Mouse (Mus musculus) CD4-positive, CD25-positive, alpha-beta regulatory T cell, adult 2 months (primary cell): ENCODE data around the gene Nr1i2.
A peak's percentile ranks its signal among the peaks of the same experiment; 100 is the strongest.
"Not testable (repeated sequence)": the region's sequence is repeated elsewhere in the genome, so short reads cannot be mapped to it uniquely, and the experiment has no call there.

Experiments
- DNase-seq: peaks from one replicate; pipeline ENCODE4 v3.0.0-alpha.2; 2012; ENCODE audit warnings: low read depth, low spot score

Nr1i2 gene

DNA sequence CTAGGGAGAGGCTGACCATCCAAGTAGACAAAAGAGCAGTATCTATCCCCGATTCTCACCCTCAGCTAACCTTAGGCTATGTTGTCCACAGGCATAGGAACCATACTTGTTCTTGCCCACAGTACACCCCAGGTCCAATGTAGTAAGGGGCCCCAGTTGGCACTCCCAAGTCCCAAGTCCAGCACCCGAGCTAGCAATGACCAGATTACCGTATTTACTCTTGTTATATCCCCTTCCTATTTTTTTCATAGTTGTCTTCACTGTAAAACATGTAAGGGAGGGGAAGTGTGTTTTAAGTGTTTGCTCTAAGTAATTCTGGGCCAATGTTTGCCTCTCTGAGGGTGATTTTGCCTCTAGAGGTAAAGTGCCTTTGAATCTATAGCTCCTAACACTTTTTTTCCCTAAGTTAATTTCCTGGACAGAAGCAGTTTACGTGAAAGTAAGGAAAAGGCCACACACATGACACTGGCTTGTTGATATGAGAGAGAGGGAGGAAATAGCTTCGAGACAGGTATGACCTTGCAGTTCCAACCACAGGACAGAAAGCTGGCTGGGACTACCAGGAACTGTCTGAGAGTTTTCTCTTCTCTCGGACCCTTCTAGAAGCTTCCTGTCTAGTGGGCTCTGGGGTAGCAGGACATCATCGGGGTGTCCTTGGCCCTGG is at the start of gene Nr1i2:
Nr1i2 (minus strand) TSS at position 140 of the 664 bp plus-strand sequence.
- DNase-seq = no peak

DNA sequence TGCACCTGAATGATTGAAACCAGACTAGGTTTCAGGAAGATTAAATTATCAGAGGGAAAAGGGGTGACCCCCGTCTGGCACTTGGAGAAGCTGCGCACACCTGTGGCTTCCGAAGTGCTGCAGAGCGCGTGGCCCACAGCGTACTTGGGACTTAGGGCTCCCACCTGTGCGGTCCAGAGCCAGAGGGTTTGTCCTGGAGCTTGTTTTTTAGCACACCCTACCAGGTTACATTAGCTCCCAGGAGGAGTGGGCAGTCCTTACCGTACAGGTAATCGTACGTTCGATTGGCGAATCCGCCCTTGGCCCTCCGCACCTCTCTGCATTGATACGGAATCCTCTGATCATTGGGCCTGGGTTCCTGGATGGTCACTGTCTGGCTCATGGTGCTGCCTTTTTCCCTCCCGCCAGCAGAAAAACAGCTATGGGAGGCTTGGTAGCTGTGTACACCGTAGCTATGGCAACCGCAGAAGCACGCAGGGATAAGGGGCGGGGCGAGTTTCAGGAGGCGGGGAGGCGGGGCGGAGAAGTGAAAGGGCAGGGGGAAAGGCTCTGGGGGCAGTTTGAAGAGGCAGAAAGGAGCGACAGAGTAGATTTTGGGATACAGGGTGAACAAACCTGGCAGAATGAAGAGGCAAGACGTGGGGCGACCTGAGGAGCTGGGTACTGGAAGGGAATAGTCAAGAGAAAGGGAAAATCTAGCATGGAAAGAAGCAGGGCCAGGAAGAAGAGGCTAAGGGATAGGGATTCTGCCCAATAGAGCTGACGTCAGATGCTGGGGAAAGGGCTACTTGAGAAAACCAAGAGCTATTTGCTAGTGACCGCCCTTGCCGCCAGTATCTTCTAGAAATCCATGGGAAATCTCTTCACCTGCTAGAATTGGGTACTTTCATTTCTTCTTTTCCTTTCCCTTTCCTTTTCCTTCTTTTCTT is 47.0 kb upstream of the Nr1i2 start, which contains the start of gene Maats1:
Maats1 (minus strand) TSS at position 748 of the 929 bp plus-strand sequence.
- DNase-seq = peak; percentile 73

DNA sequence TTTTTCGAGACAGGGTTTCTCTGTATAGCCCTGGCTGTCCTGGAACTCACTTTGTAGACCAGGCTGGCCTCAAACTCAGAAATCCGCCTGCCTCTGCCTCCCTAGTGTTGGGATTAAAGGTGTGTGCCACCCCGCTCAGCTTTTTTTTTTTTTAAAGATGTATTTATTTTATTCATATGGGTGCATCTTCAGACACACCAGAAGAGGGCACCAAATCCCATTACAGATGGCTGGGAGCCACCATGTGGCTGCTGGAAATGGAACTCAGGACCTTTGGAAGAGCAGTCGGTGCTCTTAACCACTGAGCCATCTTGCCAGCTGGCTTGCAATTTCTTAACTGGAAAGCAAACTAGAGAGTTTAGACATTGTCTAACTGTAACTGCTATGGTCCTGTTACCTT is 43.5 kb upstream of the Nr1i2 start:
- not testable (repeated sequence) for DNase-seq

DNA sequence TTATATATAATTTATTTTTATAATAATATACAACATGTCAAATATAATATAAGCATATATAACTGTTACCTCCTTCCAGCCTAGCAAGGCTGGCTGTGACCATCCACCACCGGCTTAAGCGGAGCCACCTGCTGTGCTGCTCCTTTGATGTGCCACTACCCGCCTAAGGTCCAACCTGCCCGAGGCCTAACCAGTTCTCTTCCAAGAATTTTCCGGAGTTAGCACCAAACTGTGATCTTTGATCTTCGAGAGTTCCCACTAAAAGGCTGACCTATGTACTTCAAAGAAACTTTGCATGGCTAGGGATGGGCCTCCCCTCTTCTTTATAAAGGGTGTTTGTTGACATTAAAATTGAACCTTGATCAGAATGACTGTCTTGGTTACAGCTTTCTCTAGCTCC is 39.8 kb upstream of the Nr1i2 start:
- no peak for DNase-seq

DNA sequence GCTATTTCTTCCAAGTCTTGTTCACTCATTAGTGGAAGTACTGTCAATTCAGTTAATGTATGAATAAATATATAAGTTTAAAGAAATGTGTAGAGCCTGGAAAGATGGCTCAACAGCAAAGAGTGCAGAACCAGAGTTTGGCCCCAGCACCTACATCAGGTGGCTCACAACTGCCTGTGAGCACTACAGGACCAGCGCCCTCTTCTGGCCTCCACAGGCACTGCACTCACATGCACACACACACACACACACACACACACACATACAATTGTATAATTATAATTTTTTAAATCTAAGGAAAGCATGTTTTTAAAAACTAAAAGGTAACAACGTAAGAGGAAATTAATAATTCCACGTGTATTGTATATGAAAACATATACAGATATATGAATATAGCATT is 34.7 kb upstream of the Nr1i2 start:
- peak; percentile 25 for DNase-seq

DNA sequence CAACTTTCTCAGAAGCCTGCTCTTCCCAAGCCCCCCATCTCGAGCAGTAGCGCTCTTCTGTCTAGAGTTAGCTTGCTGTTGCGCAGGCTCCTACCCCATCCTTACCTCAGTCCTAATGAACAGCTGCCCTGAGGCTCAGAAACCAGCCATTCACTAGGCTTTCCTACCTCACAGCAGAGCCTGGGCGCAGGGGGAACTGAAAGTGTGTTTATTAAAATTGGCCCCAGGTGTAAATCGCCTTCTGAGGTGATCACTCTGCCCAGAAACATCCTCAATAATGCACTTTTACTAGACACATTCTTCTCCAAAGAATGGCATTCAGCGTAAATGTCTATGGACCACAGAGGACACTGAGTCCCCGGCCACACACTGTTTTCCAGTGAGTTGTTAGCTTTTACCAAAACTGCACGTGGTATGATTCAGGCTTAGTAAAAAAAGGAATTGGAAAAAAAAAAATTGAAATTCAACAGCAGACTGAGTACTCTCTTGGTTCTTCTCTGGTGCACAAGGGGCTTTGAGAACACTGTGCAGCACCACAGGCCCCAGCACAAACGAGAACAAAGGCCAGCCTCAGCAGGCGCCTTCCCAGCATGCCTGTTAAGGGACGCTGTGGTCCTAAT is 32.3 kb upstream of the Nr1i2 start:
- DNase-seq = no peak

DNA sequence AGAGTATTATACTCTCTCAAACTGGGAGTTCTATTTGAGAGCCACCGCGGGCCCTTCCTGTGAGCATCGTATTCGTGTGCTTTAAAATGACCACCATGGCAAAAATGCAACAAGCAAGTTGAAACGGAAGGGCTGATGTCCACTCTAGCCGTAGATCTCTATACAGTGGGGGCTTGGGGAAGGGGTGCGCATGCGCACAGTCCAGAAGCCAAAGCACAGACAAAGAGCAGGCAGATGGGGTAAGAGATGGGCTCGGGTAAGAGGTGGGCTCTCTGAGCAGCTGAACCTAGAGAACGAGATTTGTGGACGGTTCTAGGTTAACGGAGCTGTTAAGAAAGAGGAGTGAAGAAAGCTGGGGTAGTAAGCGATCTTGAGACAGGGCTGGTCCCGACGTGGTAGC is 29.7 kb upstream of the Nr1i2 start:
- DNase-seq = no peak

DNA sequence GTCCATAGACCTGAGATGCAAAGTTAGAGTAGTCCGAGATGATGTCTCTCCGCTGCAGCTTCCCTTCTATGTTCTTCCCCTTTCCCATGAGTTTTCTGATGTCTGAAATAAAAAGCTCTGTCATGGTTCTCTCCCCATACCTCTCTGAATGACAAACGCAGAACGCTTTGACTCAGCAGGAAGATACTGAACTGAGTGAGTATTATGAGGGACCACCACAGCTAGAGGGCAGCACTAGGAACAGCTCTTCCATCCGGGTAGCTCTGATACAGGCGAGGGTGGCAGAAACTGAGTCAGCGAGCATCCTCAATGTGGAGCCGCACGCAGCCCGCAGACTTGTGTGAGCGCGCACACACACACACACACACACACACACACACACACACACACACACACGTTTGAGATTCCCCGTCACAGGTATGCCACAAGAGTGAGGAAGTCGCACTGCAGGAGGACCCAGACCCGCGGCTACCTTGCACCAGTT is 26.9 kb upstream of the Nr1i2 start:
- peak; percentile 78 for DNase-seq

DNA sequence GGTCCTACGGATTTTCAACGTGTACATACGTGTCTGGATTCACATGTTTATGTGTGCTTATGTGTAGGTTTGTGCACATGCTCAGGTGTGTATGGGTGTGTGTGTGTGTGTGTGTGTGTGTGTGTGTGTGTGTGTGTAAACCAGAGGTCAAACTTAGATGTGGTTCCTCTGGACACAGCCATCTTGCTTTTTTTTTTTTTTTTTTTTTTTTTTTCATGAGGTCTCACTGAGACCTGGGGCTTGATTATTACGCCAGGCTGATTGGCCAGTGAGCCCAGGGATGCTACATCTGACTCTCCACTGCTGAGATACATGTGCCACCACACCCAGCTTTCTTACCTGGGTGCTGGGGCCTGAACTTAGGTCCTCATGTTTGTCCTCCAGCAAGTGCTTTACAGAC is 24.5 kb upstream of the Nr1i2 start:
- DNase-seq = no peak

DNA sequence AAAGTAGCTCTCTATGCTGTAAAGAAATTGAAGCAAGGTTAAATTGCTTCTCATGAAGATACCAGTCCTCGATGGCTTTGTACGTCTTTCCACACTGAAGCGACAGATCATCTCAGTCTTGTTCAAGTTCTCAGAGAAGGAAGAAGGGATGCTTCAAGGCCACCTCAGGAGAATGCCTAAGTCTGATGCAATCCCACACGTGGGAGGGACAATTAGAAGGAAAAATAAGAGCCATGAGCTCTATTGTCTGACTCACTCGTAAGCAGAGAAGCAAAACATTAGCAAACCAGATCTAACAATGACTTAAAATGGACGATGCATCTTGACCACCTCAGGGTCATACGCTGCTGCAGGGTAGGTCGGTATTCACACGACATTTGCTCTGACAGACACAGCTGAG is 23.9 kb upstream of the Nr1i2 start:
- no peak for DNase-seq

DNA sequence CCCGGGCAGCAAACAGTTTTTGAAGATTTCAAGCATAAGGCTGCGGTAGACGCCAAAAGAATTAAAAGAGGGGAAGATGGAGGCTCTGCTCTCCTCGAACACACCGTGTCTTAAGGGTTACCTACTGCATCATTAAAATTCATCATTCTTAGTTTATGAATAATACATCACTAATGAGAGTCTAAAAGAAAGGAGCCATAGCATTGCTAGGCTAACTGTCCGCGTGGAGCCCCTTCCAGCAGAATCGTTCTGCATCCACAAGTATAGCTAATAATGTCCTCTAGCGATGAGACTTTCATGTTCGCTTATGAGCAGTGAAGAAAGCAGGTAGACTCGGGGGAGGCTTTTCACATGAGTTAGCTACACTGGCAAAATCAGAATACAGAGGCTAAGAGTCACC is 13.6 kb upstream of the Nr1i2 start:
- no peak for DNase-seq

DNA sequence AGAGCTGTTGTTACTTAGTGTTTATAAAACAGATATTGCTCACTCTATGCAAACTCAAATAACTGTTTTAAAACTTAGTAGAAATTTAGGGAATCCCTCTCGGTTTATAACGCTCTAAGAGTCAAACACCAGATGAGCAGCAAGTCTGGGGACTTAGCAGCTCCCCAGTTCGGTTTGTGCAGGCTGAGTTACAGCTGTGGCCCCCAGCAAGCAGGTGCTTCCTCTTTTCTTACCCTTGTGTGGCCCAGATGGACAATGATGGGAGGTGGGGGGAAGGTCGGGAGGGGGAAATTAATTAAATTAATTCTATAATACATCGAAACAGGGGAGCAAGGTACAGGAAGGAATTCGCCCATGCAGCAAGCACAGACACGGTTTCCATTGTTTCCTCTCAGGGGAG is 13.0 kb upstream of the Nr1i2 start:
- no peak for DNase-seq

DNA sequence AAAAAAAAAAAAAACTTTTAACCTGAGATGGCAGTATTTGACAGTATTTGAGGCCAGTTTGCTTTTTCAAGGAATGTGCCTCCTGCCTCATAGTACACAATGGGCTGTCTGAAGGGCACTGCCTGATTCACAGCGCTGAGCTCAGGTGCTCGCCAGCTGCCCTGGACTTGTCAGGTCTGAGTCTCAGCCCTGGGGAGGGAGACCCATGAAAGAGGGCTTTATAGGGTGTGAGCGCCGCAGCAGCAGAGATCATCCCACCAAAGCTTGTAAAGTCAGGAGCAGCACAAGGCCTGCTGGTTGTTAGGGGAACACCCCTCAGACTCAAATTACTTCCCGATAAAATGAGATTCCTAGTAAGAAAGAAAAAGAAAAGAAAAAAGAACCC is 12.6 kb upstream of the Nr1i2 start:
- no peak for DNase-seq

DNA sequence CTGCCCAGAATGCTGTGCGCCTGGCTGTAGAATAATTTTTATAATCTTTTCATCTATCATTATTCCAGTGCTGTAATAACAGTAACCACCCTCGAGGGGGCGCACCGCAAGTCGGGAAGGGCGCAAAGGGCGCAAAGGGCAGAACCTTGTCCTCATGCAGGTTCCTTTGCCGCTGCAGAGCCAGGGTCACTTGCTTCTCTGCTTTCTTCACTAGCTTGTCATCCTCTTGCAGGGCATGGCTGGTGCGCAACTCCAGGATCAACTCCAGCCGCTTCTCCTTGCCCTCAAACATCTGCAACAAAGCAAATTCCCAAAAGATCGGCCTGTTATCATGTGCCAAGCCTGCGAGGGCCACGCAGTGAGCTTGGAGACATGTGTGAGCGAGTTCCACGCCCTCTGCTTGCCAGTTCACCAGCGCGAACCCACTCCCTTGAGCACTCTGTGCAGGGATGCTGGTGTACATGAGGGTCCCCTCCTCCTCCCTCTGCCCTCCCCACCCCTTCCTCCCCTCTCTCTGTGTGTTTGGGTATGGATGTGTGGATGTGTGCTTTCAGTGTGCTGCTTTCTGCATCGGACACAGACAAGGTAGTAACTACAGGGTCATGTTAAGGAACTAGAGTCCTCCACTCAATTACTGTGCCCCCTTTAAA is 12.1 kb upstream of the Nr1i2 start:
- peak; percentile 25 for DNase-seq

DNA sequence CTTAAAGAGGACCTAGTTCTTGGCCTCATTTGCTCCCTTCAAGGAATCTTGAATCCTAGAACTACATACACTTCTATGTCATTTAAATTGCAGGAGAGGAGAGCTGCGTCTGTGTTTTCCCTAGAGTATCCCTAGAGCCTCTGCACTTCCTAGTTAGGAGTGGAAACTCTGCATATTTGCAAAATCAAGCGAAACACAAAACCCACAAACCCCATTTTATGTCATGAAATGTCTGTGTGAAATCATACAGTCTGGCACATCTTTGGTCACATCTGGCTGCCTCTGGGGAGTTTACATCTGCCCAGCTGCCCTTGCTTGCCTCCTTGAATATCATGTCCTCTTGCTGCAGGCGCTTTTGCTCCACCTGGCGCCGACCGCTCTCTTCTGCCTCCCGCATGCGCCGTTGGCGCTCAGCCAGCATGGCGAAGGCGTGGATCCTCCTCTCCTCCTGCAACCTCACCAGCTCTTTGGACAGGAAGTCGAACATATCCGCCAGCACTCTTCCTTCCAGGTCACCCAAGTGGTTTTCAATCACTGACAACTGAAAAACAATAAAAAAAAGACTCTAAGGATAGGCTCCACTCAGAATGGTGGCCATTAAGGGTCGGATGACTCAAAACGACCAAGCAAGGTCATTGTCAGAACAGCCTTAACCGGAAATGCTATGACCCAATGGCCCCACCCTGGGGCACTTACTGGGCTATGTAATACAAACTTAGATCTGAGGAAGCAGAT is 10.0 kb upstream of the Nr1i2 start:
- DNase-seq = no peak

DNA sequence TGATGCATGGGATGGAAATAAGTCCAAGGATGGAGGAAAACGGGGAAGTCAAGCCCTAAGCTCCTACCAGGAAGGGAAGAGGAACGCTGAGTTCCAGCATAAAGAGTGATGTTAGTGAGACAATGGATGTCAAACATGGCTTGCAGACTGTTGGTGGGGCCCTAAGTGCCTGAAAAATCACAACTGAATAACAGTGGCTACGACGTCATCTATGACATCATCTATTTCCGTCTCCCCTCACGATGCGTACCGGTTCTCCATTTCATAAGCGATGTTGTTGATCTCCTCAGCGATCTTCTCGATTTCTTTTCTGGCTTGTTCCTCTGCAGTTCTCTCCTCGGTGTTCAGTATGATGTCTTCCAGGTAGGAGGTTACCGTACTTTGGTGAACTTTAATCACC is 7.7 kb upstream of the Nr1i2 start:
- DNase-seq = no peak

DNA sequence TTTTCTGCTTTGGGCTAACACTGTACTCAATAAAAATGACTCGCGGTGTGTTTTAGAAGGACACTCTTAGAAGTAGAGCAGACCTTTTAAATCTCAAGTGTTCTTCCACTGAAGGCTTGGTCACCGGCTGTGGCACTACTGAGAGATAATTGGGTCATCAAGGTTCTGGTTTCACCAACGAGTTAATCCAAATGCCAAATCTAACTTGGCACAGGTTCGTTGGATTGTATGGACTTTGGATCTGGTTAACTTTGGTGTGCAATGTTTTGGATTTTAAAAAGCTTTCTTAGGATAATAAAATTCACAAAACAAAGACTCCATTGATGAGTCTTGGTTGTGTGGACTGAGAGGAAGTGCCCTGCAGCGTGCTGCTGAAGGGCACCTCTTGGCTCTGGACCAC is 3.8 kb upstream of the Nr1i2 start:
- no peak for DNase-seq

DNA sequence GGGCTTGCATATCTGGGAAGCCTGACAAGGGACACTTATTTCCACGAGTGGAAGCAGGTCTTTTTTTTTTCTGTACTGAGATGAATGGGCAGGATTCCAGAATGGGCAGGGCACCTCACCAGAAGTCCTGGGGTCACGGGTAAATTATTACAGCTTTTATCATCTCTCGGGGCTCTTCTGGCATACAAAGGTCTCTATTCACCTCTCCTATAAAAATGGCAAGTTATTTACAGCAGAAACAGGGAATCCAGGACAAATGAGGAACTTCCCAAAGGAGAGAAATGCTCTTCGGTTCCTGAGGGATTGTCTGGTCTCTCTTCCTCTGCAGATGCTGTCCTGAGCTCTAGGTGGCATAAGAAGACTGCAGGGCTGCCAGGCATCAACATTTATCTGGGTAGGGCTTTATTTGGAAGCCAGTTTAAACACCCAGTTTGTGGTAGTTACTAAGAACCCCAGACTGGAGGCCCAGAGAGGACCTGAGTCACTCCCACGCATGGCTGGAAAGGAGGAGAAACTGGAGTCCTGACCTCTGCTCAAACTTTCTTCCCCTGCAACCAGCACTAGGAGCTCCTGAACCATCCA is 816 bp upstream of the Nr1i2 start:
- no peak for DNase-seq

DNA sequence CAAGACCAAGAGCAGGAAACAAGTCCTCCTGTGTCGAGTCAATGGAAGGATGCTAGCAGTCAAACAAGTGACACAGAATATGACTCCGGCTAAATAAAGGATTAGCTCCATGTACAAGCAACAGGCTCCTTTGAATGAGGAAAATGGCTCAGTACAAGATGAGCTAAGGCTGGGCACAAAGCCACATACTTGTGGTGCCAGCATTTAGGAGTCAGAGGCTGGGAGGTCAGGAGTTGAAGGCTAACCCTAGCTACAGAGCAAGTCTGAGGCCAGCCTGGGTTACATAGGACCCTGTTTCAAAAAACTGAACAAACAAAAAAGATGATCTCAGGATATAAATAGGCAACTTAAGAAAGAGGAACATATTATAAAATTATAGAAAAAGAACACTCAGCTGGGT is 4.5 kb downstream of the Nr1i2 start:
- no peak for DNase-seq

DNA sequence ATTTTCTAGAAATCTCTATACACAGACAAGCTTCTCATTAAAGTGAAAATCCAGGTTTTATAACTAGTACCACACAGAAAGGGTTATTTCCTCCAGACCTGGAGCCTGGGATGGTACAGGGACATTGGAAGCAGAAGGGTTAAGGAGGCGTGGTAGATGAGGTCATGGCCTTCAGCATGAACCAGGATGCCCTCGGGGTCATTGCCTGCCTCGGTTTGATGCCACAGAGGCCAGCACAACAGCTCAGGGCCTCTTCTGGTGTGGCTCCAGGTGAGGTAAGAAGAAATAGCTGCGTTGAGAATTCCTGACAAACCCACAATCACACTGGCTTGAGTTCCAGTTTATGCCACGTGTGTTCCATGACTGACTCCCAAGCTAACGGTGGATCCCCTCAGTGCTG is 5.8 kb downstream of the Nr1i2 start:
- DNase-seq = no peak

DNA sequence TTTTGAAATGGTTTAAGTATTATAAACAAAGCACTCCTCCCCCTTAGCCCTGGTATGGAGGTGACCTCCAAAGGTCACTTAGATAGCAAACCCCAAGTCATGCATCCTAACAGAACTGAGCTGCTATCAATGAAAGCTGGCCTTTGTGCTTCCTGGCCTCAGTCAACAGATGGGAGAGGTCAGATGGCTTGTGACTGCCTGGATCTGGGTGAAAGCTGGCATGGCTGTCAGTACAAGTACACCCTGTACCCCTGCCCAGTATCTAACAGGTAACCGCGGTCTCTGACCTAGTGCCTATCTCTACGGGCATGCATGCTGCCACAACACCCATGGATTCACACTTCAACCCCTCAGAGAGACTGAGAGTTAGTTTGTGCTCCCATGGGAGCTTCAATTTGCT is 6.9 kb downstream of the Nr1i2 start:
- no peak for DNase-seq
